Mouse (Mus musculus) CD8-positive naive resting alpha-beta T cell, adult 2 months (primary cell): Measurements from ENCODE around the gene Gigyf2.

ENCODE experiments used
- DNase-seq, 2 experiments: peaks; one replicate each; pipeline ENCODE4 v3.0.0; 2022; ENCODE audit warnings: low read depth in 2 of 2, low spot score in 2 of 2

Gene Gigyf2

GRCm38 (mm10) chr1:87326742-87327163, at the start of gene Gigyf2:
Gigyf2 (plus strand) TSS chr1:87326998.
- peak; percentile 90 to 92 for DNase-seq

GRCm38 (mm10) chr1:87280281-87280680, 46.5 kb upstream of the Gigyf2 start:
- no peak for DNase-seq

- no peak for DNase-seq
Observed at GRCm38 (mm10) chr1:87281599-87282412, 45.0 kb upstream of the Gigyf2 start.

GRCm38 (mm10) chr1:87282413-87282788, 44.4 kb upstream of the Gigyf2 start:
- DNase-seq: no peak

- no peak for DNase-seq
Observed at GRCm38 (mm10) chr1:87283410-87283960, 43.3 kb upstream of the Gigyf2 start.

- DNase-seq: no peak
Observed at GRCm38 (mm10) chr1:87287105-87287504, 39.7 kb upstream of the Gigyf2 start.

GRCm38 (mm10) chr1:87291416-87291815, 35.4 kb upstream of the Gigyf2 start:
- DNase-seq: no peak

- no peak for DNase-seq
Observed at GRCm38 (mm10) chr1:87292420-87293190, 34.2 kb upstream of the Gigyf2 start.

- no peak for DNase-seq
Observed at GRCm38 (mm10) chr1:87294063-87294710, 32.6 kb upstream of the Gigyf2 start.

GRCm38 (mm10) chr1:87294951-87295350, 31.8 kb upstream of the Gigyf2 start:
- no peak for DNase-seq

- DNase-seq: no peak
Observed at GRCm38 (mm10) chr1:87297346-87297925, 29.4 kb upstream of the Gigyf2 start.

GRCm38 (mm10) chr1:87300360-87301286, 26.2 kb upstream of the Gigyf2 start:
- no peak for DNase-seq

GRCm38 (mm10) chr1:87301971-87302370, 24.8 kb upstream of the Gigyf2 start:
- DNase-seq: no peak

GRCm38 (mm10) chr1:87308952-87309351, 17.8 kb upstream of the Gigyf2 start:
- DNase-seq: no peak

- DNase-seq: no peak
Observed at GRCm38 (mm10) chr1:87309621-87310020, 17.2 kb upstream of the Gigyf2 start.

GRCm38 (mm10) chr1:87312681-87313080, 14.1 kb upstream of the Gigyf2 start:
- DNase-seq: no peak

GRCm38 (mm10) chr1:87313116-87313515, 13.7 kb upstream of the Gigyf2 start:
- DNase-seq: no peak

GRCm38 (mm10) chr1:87313843-87314570, 12.8 kb upstream of the Gigyf2 start:
- no peak for DNase-seq

GRCm38 (mm10) chr1:87315431-87315830, 11.4 kb upstream of the Gigyf2 start:
- DNase-seq: no peak
